9 mouse cellular contexts compared by ENCODE assay signal in genomic region chr13:111789420-111790065, GRCm38 (mm10). TPM values are rescaled to one million over a fixed set of nuclear protein-coding genes. Genes with fewer than 3 reads are reported as not detected.
DNase-seq lines count a peak whose midpoint lies in the region; ATAC-seq and TF ChIP-seq lines count a peak whose summit lies in the region.
"Had no signal": no experiment of that assay in that cellular context is flagged by ENCODE, and none has a peak within 500 bp of the region (broad histone marks: within the 10 kb centered on the region; RNA-seq: fewer than 3 reads in every experiment).

No protein-coding gene starts in this region.

- no peak for DNase-seq in heart, adult 2 months
- no peak for DNase-seq in heart, adult 9 months (ENCODE audit: low spot score in 2 of 2)
- no peak for DNase-seq in neural tube, embryonic 10.5 days (ENCODE audit: extremely low spot score, low spot score)
- DNase-seq in intestine, embryonic 14.5 days (ENCODE audit: low spot score), result no peak
- no peak for DNase-seq in left cerebral cortex, adult 18-20 months (ENCODE audit: low spot score in 2 of 2)

- peak overlapping the region; percentile 48 for H3K9ac ChIP-seq in heart, adult 2 months (ENCODE audit: low read depth, low read length)
- H3K9ac ChIP-seq in neural tube, embryonic 13.5 days, result peak overlapping the region; percentile 41; the same call in 1 of the 2 replicates
- H3K9ac ChIP-seq in intestine, embryonic 14.5 days (ENCODE audit: low read length), result no peak overlapping the region

- 33% methylated on average over 9 of the region's 9 CpGs for WGBS in heart, adult 2 months
- 42% methylated on average over 9 of the region's 9 CpGs for WGBS in neural tube, embryonic 13.5 days
- WGBS in intestine, embryonic 14.5 days, result 16% methylated on average over 9 of the region's 9 CpGs
- WGBS in olfactory bulb, adult 2 months, result 26% methylated on average over 9 of the region's 9 CpGs

- H3K4me3 ChIP-seq in heart, adult 2 months, result no peak overlapping the region
- no peak overlapping the region for H3K4me3 ChIP-seq in neural tube, embryonic 13.5 days
- no peak overlapping the region for H3K4me3 ChIP-seq in intestine, embryonic 14.5 days (ENCODE audit: low read depth, low read length)
- no peak overlapping the region for H3K4me3 ChIP-seq in olfactory bulb, adult 2 months (ENCODE audit: insufficient read depth, low read depth, low read length)

- intact Hi-C loops in heart, adult 2 months (cut with DNase I), result loop anchor here (2.0 to 5.0 kb wide), 4 partner anchors 17 to 298 kb away; no protein-coding TSS in a partner anchor

- no peaks in the 10 kb centered on the region for H3K9me3 ChIP-seq in neural tube, embryonic 13.5 days
- no peaks in the 10 kb centered on the region for H3K9me3 ChIP-seq in intestine, embryonic 14.5 days (ENCODE audit: control insufficient read depth, low read length)

- no peak overlapping the region for H3K4me2 ChIP-seq in neural tube, embryonic 13.5 days
- peak overlapping the region; percentile 14; the same call in 1 of the 2 replicates for H3K4me2 ChIP-seq in intestine, embryonic 14.5 days (ENCODE audit: low read length)

- no peaks in the 10 kb centered on the region for H3K27me3 ChIP-seq in heart, adult 2 months (ENCODE audit: control insufficient read depth, insufficient read depth, low read length)
- no peaks in the 10 kb centered on the region for H3K27me3 ChIP-seq in neural tube, embryonic 13.5 days
- H3K27me3 ChIP-seq in intestine, embryonic 14.5 days (replicated peaks; ENCODE audit: control insufficient read depth, insufficient read depth, low read length), result no peaks in the 10 kb centered on the region

- TF ChIP-seq POLR2A in heart, adult 2 months (IDR thresholded peaks at IDR 0.05; ENCODE audit: insufficient read depth, low read depth, low read length), result no peak
- TF ChIP-seq POLR2A in olfactory bulb, adult 2 months (IDR thresholded peaks at IDR 0.05; ENCODE audit: insufficient read depth, low read depth, low read length), result no peak

- peaks cover 37% of the 10 kb centered on the region for H3K4me1 ChIP-seq in heart, adult 2 months (ENCODE audit: control insufficient read depth, insufficient read depth, low read length)
- peaks cover 57% of the 10 kb centered on the region for H3K4me1 ChIP-seq in neural tube, embryonic 13.5 days (replicated peaks)
- peaks cover 54% of the 10 kb centered on the region for H3K4me1 ChIP-seq in intestine, embryonic 14.5 days (replicated peaks; ENCODE audit: control insufficient read depth, insufficient read depth, low read length)
- H3K4me1 ChIP-seq in olfactory bulb, adult 2 months (ENCODE audit: control insufficient read depth, insufficient read depth, low read length), result peaks cover 61% of the 10 kb centered on the region

- ATAC-seq in neural tube, embryonic 13.5 days (ENCODE audit: low read depth), result no peak
- peak; percentile 44; the same call in 1 of the 2 replicates for ATAC-seq in intestine, embryonic 14.5 days (replicated peaks; ENCODE audit: low FRiP score, low TSS enrichment, low read depth)
- no peak for ATAC-seq in megakaryocyte, adult 5-6 weeks (ENCODE audit: poor library complexity, severe bottlenecking)
- ATAC-seq: forebrain, embryonic 16.5 days had no signal

- TF ChIP-seq CTCF in heart, adult 2 months (IDR thresholded peaks at IDR 0.05), result no peak
- no peak for TF ChIP-seq CTCF in olfactory bulb, adult 2 months (IDR thresholded peaks at IDR 0.05; ENCODE audit: insufficient read depth, low read depth, low read length)

- H3K36me3 ChIP-seq in heart, adult 2 months (ENCODE audit: control insufficient read depth, insufficient read depth, low read length), result peaks cover 8% of the 10 kb centered on the region; the same call in 1 of the 2 replicates
- no peaks in the 10 kb centered on the region for H3K36me3 ChIP-seq in neural tube, embryonic 13.5 days
- H3K36me3 ChIP-seq in intestine, embryonic 14.5 days (ENCODE audit: control insufficient read depth, insufficient read depth, low read length), result no peaks in the 10 kb centered on the region

- peaks cover 20% of the 10 kb centered on the region for H3K79me2 ChIP-seq in heart, adult 2 months (replicated peaks; ENCODE audit: control insufficient read depth, insufficient read depth, low read length)

- peak overlapping the region; percentile 73 for H3K27ac ChIP-seq in heart, adult 2 months
- H3K27ac ChIP-seq in neural tube, embryonic 13.5 days (replicated peaks), result no peak overlapping the region
- peak overlapping the region; percentile 29; the same call in 1 of the 2 replicates for H3K27ac ChIP-seq in intestine, embryonic 14.5 days (ENCODE audit: low read depth)
- H3K27ac ChIP-seq in olfactory bulb, adult 2 months (ENCODE audit: insufficient read depth, low read depth, low read length), result peak overlapping the region; percentile 74

- TF ChIP-seq EP300 in heart, adult 2 months (IDR thresholded peaks at IDR 0.05; ENCODE audit: insufficient read depth, low read depth, low read length), result no peak

RNA-seq across cellular contexts. Expression of gene Map3k1, which starts 19.2 kb away (rescaled TPM):
- total RNA-seq in heart, adult 2 months (2021), result 10 to 100 TPM; 15.2 to 24.6 TPM
- 10.7 and 14.0 TPM in 2 replicates for polyA plus RNA-seq in heart, adult 2 months (2012; rRNA removed)
- 12.2 and 14.3 TPM in 2 replicates for polyA plus RNA-seq in neural tube, embryonic 13.5 days (2015; fragmentation: Nextera tagmentation; extraction: Ambion mirVana)
- 30.4 and 33.1 TPM in 2 replicates for polyA plus RNA-seq in intestine, embryonic 14.5 days (2014; fragmentation: Nextera tagmentation; extraction: Ambion mirVana)
- polyA plus RNA-seq in olfactory bulb, adult 2 months (2012; ENCODE audit: insufficient read depth, insufficient read length, low replicate concordance, missing spikeins), result 135 TPM in 1 of 2 replicates, not detected in the other
- total RNA-seq in megakaryocyte, adult 5-6 weeks (2015), result 61.5 and 62.2 TPM in 2 replicates
- total RNA-seq in megakaryocyte, adult 5-6 weeks (2017), result 74.4 and 92.6 TPM in 2 replicates
- total RNA-seq in left cerebral cortex, adult 18-20 months (2021), result 10 to 100 TPM in 1 of 2 experiments, 1 to 10 TPM in 1; 9.0 to 10.7 TPM
